Mouse (Mus musculus): ENCODE measurements around the gene Rplp2.

Gene Rplp2

DNA sequence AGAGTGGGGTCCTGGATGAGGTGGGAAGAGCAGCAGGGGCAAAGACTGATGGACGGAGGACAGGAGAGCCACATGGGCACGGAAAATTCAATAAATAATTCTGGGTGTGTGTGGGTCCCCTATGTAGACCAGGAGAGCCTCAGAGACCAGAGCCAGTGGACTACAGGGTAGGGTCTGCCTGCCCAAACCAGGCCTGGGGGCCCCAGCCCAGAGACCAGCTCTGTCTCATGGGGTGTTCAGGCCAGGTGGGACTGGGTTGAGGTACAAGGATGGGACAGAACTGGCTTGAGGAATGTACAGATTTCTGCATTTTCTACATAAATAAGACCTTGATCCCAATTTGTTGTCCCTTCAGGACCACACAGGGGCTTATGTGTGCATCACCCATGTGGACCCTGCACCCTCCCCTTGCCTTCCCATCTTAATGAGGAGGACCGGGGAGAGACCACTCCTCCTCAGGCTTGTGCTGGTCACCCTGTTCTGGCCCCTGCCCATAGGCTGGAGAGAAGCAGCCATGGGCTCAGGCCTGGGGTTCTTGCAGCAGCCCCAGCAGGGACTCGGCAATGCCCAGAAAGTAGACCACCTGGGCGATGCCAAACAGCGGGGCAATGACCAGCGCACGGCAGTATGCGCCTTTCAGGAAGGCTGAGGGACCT is 16.5 kb upstream of the Rplp2 start:
- no peak for DNase-seq (ENCODE audit: low read depth, low spot score)

- DNase-seq (ENCODE audit: low read depth, low spot score) = no peak
Measured at GRCm38 (mm10) chr7:141431434-141432185, 15.6 kb upstream of the Rplp2 start.

GRCm38 (mm10) chr7:141432186-141432611 is 15.0 kb upstream of the Rplp2 start:
- no peak for DNase-seq (ENCODE audit: low read depth, low spot score)

DNA sequence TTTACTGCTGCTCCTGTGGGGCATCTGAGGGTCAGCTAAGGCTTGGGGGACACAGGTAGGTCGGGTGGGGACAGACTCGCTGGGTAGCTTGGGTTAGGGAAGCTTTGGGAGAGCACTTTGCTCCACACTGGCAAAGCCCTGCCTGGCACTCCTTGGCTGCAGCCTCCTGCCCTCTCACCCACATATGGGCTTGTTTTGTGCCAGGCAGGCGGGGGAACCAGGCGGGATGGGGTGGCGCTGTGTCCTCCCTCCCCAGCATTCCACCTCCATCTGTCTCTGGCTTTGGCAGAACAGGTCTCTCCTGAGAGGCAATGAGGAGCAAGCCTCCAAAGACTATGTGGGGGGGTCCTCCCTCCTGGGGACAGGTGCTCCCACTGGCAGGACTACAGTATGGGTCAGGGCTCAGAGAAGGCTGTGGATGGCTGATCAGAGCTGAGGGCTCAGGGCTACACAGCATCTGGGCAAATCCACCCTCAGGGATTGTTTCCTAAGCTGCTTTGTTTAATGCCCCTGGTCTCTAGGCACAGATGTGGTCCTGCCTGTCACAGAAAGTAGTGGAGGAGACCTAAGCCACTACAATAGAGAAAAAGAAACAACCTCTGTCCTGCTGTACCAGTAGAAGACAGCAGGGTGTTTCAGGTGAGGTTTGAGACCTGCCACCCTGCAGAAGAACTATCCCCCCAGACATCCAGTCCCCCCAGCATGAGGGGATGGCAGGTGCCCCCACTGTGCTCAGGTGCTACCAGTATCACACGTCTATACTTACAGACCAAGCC is 14.2 kb upstream of the Rplp2 start:
- DNase-seq (ENCODE audit: low read depth, low spot score) = no peak

DNA sequence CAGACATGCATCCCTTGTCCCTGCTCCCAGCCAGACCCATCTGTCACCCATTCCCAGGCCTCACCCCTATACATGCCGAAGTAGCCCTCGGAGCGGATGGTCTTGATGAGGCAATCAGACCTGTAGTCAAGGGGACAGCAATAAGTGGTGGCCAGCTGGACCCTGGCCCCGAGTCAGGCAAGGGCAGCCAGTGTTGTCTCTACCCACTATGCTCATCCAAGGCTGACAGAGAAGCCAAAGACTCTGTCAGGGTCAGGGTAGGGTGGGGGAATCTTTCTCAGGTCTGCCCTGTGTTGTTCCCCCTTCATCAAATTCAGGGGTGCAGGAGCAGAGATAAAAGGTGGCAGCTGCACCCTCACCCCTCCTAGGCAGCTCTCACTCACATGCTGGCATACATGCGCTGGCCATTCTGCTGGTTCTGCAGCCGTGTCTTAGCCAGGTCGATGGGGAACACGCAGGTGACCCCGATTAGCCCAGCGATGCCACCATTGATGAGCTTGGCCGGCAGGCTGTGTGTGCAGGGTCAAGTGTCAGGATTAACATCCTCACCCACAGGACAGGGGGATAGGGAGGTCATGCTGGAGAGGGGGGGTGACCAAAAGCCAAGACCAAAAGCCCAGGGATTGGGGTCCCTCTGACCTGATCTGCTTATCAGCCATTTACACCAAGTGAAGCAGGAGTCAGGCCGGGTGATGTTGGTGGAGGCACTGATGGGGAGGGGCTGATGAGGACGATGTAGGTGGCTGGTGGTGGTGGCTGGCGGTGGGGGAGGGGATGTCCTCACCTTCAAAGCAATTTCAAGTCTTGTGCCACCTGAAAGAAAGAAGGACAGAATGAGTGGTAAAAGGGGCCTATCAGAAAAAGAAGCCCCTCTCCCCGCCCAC is 13.4 kb upstream of the Rplp2 start:
- DNase-seq (ENCODE audit: low read depth, low spot score) = no peak

DNA sequence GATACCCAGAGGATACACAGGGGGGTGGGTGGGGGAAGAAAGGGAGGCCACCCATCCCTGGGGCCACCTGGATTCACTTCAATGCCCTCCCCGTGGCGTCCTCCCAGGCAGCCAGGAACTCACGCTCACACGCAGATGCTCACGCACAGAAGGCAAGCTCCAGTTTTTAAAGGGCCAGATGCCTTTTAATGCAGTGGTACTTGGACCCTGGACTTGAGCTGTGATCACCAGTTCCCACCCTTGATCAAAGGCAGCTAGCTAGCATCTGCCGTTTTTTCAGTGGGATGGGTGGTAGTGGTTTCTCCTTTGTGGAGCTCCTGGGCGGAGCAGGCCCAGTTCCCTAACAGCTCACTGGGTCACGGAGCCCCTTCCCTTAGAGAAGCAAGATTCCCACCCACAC is 12.7 kb upstream of the Rplp2 start:
- DNase-seq (ENCODE audit: low read depth, low spot score) = no peak

GRCm38 (mm10) chr7:141435129-141435855 is 11.9 kb upstream of the Rplp2 start:
- no peak for DNase-seq (ENCODE audit: low read depth, low spot score)

DNA sequence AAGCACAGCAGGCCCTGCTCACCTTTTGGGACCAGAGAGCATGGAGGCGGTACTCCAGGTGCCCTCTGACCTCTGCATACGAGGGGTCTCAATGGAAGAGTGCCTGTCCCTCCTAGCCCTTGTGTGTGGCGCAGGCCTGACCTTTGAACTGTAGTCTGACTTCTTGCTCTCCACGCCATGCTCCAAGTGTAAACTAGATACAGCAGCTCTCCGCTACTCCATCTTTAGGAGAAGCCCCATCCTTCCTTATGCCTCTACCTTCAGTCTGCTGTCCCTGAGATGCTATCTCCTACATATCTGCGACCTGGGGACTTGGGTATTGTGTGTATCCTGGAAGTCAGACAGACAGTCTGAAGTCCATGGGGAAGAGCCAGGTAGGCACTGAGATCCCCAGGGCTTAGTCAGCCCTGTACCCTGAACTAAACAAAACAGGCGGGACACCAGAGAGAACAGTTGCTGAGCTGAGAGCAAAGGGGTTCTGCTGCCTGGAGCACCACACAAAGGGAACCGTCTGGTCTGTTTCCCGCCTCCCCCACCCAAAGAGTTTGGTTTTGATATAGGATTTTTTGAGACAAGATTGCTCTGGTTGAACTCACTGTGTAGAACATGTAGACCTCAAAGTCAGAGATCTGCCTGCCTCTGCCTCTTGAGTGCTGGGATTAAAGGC is 11.2 kb upstream of the Rplp2 start:
- no peak for DNase-seq (ENCODE audit: low read depth, low spot score)

- no peak for DNase-seq (ENCODE audit: low read depth, low spot score)
Measured at GRCm38 (mm10) chr7:141436523-141436892, 10.7 kb upstream of the Rplp2 start.

DNA sequence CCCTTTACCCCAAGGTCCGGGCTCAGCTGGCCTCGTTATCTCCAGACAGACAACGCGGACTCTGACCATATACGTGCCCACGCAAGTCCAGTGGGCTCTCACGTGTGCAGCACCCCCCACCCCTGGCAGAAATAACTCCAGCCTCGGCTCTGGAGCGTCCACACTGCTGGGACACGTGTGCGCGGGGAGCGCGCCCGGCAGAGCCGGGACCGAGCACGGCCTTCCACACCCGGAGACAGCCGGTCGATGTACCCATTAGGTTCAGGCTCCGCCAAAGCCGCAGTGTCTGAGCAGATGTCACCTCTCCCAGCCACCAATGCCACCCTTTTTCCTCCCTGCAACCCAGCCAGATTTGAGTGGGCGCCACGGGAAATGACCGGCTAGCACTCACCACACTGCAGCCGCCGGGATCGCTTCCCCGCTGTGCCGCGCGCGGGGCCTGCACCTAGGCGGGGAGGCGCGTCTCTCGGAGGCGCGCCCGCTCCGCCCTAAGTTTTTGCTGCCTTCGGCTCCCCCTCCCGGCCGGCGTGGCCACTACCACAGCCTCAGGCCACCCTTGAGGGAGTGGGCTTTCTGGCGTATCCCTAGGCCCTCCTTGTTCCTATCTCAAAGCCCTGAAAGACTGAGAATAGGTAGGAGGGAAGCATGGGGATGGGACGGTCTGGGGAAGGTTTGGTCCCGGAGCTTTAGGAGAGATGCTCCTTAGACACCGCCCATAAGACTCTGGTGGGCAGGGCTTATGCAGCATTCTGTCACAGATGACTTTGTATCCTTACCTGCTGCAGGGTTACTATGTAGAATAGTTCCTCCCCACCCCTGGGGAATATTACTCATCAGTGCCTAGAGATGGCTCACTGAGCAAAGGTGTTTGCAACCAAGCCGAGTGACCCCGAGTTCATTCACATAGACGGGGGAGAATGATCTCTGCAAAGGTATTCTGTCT is 9.7 kb upstream of the Rplp2 start, which contains the start of gene Slc25a22:
Gene Slc25a22 (minus strand): TSS at position 715 of the 943 bp plus-strand sequence.
- DNase-seq (ENCODE audit: low read depth, low spot score) = no peak

GRCm38 (mm10) chr7:141438201-141438968 is 8.8 kb upstream of the Rplp2 start:
- DNase-seq (ENCODE audit: low read depth, low spot score) = no peak

DNA sequence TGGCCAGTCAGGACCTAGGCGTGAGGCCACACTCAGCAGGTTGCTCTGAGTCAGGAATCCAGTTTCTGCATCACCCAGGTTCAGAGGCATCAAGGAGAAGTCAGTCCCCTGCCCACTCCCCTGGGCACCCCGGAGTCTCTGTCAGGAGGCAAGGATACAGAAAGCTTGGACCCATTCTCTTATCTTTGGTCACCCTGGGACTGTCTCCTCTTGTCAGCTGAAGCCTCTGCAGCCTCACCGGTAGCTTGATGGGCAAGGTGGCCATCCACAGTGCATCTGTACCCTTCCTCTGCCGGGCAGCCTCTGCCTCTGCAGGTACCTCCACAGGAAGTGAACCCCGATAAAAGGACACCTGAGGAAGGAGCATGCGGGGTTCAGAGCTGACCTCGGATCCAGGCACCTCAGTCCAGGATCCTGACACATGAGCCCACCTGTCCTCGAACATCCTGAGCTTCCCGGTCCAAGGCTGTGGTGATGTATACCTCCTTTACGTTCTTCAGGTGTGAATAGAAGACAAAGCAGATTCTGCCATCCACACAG is 8.0 kb upstream of the Rplp2 start:
- DNase-seq (ENCODE audit: low read depth, low spot score) = no peak

DNA sequence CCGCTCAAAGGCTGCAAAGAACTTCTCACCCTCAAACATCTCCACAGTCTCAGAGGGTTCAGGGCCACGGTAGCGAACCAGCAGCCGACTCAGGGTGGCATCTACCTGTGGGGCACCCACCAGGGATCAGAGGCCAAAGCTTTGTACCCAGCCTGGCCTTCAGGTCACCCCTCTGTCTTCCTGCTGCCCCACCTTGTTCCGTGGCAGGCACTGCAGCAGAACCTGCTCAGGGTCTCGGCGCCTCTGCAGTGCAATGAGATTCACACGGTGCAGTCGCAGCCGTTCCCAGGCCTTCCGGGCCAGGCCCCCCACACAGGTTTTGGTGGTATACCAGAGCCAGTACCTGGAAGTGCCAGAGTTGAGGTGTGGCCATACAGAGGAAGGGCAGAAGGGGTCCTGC is 7.4 kb upstream of the Rplp2 start:
- no peak for DNase-seq (ENCODE audit: low read depth, low spot score)

DNA sequence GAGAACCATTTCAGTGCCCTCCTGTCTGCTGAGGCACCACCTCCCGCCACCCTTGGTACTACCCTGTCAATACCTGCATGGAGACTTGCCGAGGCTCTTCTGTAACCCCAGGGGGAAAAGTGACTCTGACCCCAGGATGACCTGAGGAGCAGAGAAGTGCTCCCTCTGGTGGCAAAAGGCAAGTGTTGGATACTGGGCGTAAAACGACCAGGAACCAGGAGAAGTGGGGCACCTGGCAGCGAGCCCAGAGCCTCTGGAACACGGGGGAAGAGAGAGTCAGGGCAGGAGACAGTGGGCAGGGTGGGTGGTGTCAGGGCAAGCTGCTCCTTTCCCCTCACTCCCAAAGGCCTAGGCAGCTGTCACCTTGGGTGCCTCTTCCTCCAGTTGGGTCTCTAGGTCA is 6.6 kb upstream of the Rplp2 start:
- no peak for DNase-seq (ENCODE audit: low read depth, low spot score)

DNA sequence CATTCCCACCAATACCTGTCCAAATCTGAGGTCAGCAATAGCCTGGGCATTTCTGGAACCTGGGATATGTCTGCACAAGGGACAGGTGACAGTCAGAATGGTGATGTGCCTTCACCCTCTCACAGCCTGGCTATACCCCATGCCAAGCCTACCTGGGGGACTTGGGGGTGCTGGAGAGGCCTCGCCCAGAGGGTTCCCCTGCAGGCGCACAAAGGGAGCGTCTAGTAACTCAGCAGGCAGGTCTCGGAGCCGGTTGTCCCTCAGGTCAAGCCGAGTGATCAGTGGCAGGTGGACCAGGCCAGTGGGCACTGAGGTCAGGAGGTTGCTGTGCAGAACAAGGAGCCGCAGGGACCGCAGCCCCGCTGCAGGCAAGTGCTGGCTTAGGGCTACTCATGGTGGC is 5.7 kb upstream of the Rplp2 start:
- no peak for DNase-seq (ENCODE audit: low read depth, low spot score)

DNA sequence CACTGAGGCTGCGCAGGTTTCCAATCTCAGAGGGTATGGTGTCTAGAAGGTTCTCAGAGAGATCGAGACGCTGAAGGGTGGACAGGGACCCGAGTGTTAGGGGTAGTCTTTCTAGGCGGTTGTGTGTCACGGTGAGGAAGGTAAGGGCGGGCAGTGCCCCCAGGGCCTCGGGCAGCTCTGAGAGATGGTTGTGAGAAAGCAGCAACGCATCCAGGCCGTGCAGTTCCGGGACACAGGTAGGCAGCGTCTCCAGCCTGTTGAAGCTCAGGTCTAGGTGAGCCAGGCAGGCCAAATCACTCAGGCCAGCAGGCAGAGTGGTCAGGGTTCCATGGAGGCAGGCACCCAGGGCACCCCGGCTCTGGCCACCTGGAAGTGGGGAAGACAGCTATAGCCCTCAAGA is 5.0 kb upstream of the Rplp2 start:
- DNase-seq (ENCODE audit: low read depth, low spot score) = no peak

DNA sequence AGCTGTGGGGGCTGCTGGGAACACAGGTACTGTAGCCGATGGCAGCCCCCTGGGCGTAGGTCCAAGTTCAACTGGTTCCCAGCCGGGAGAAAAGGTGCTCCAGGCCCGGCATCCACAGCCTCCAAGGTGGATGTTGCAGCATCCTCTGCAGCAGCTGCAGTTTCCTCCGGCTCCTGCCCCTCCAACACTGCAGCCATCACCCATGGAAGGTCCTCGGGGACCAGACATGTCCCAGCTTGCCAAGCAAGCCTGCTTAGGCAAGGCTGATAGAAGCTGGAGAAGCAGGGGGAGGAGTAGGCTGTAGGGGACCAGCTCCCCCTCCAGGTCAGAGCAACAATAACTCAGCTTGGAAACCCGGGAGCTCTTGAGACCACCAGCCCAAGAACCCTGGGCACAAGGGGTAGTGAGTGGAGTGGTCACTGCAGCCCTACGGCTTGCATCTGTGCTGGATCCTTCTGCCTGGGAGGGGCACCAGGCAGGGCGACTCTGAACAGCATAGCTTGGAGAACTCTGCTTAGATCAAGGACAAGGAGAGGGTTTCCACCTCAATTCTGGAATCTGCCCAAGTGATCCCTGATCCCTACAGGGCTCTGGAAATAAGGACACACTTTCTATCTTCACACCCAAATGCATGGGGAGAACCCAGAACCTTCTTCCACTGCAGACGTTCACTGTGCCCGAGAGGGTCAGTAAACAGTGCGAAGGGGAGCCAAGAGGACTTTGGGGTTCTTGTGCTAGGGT is 3.9 kb upstream of the Rplp2 start:
- no peak for DNase-seq (ENCODE audit: low read depth, low spot score)

All from skeletal muscle tissue, adult 2 months (tissue).